Mouse (Mus musculus) cerebellum, adult 9-11 months (tissue): ENCODE measurements around the gene Trpv4.

Source experiments
- DNase-seq: peaks from one replicate; pipeline ENCODE4 v3.0.0; 2022

The Trpv4 gene

GRCm38 (mm10) chr5:114617809-114618208 lies 40.4 kb downstream of the Trpv4 start:
- DNase-seq, result no peak

- DNase-seq, result no peak
Measured at GRCm38 (mm10) chr5:114616336-114617061, 41.7 kb downstream of the Trpv4 start.

- DNase-seq, result no peak
Measured at GRCm38 (mm10) chr5:114614863-114615262, 43.4 kb downstream of the Trpv4 start.

DNA sequence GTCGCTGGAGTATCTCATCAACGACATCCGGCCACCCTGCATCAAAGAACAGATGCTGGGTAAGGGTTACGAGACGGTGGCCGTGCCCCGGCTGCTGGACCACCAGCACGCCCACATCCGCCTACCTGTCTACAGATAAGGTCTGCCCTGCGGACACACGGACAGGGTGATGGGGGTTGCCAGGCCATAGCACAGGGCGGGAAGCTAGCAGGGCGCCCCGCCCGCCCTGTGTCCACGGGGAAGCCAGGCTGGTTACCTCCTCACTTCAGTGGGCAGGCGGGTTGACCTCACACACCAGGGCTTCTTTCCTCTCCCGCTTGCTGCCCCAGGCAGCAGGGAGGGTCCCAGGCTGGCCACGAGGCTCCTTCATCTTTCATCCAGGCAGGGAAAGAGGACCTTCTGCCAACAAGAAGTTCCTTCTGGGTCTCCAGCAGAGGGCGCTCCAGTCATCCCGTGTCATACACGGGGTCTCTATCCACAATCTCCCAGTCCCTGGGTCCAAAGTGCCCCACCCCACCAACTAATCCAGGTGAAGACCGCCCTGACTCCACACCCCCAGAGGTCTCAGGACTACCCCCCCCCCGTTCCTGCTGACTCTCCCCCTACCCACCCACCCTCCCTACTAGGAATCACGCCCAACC lies 46.1 kb downstream of the Trpv4 start:
- no peak for DNase-seq

GRCm38 (mm10) chr5:114611256-114611655 lies 47.0 kb downstream of the Trpv4 start:
- no peak for DNase-seq

DNA sequence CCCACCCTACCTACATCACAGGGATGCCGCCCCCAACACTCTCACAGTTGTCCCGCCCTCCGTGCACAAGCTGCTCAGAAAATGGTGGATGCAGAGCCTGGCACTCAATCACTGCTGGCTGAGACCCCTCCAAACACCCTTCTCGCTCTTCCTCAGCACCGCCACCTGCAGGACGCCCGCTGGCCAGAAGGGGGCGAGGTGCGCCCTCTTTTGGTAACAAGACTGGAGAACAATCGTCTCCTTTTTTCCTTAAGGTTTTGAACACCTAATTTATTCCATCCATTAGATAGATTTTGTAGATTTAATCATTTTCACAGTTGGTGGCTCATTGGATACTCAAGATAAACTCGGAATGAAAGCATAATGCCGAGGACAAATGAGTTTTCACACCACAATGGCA lies 49.7 kb downstream of the Trpv4 start:
- DNase-seq, result peak; percentile 65

GRCm38 (mm10) chr5:114607651-114608050 lies 50.6 kb downstream of the Trpv4 start:
- peak; percentile 86 for DNase-seq

DNA sequence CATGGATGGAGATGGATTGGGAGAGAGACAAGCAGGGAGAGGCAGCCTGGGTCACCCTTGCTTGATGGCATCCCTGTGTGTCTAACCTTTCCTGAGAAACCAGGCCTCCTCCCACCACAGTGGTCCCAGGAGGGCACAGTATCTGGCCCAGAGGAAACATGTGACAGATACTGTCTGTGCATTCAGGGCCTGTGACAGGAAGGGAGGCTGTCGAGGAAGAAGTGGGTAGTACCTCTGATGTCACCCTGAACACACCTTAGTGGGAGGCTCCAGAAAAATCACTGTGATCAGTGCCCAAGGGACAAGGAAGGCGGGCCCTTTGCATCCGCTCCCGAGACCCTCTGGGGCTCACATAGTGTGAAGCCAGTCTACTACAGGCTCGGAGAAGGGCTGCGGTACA lies 52.2 kb downstream of the Trpv4 start:
- DNase-seq, result no peak

DNA sequence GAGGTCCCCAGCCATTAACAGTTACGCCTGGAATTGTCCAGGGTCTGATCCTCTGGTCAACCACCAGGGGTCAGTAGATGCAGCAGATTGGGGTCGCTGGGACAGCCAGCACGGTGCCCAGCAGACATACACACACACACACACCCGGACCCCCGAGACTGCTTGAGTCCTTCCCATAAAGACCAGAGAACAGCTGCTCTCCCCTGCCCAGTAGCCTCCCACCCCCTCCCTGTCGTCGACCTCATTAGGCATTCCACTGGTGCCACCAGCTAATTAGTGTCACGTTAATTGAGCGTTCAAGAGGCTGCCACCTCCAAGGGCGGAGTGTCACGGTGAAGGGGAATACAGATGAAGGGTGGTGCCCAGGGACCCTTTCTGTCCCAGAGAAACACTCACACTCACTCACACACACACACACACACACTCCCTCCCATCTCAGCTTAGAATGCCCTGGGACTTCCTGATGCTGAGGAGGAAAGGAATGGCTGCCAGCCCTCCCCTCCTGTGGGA lies 53.4 kb downstream of the Trpv4 start:
- DNase-seq, result no peak

GRCm38 (mm10) chr5:114603975-114604374 lies 54.2 kb downstream of the Trpv4 start:
- DNase-seq, result no peak

- no peak for DNase-seq
Measured at GRCm38 (mm10) chr5:114602012-114602411, 56.2 kb downstream of the Trpv4 start.

- DNase-seq, result no peak
Measured at GRCm38 (mm10) chr5:114597652-114598051, 60.6 kb downstream of the Trpv4 start.

DNA sequence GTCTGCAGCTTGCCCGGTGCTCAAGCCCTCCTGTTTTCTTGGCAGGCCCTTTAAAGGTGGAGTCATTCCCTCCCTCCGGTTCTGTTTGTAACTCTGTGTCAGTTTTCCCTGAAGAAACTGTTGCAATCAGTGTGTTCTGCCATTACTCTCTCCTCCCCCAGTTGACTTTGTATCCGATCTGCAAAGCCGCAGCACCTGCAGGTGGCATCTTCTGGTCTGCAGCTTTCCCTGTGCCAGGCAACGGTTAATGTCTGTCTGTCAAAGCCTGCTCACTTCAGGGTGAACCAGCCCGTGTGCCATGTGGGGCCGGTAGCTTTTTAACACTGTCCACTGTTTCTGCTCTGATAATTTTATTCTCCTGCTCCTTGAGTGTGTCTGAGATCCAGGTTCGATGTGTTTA lies 61.0 kb downstream of the Trpv4 start:
- DNase-seq, result no peak

DNA sequence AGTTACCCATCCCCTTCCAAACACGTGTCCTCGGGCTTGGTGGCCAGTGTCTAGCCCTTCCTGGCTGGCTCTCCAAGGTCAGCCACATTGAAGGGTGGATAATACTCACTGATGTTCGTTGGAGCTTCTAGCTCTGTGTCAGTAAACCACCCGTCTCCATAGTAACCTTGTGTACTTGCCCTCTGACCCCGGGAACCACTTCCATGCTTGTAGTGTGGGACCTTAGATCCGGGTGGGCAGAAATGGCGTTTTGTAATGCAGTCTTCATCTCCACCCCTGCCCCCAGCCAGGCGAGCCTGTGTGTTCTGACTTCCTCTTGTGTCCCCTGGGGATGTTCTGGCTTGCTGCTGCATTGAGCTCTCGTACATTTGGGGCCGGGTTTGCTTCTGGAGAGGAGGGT lies 61.6 kb downstream of the Trpv4 start:
- DNase-seq, result no peak

- no peak for DNase-seq
Measured at GRCm38 (mm10) chr5:114594741-114595241, 63.4 kb downstream of the Trpv4 start.

DNA sequence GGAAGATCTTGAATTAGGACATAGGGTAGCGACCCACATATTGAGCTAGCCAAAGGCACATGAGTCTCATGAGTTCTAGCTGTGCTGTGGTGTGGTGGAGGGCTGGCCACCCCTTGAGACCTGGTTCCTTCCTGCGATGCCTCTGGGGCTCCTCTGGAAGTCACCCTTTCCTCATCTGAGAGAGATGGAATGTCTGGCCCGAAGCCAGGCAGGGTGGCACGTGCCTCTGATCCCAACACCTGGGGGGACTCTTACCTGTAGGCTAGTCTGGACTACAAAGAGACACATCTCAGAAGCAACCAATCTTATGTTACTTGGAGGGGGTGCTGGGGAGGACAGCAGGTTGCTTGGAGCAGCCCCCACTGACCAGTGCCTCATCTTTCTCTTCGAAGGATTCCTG lies 64.3 kb downstream of the Trpv4 start:
- no peak for DNase-seq

GRCm38 (mm10) chr5:114593161-114593821 lies 64.9 kb downstream of the Trpv4 start:
- DNase-seq, result no peak

GRCm38 (mm10) chr5:114592463-114593160 lies 65.6 kb downstream of the Trpv4 start:
- DNase-seq, result no peak

GRCm38 (mm10) chr5:114591151-114591561 lies 67.1 kb downstream of the Trpv4 start:
- DNase-seq, result no peak

GRCm38 (mm10) chr5:114590043-114590913 lies 67.9 kb downstream of the Trpv4 start:
- no peak for DNase-seq

GRCm38 (mm10) chr5:114589454-114589853 lies 68.8 kb downstream of the Trpv4 start:
- no peak for DNase-seq

DNA sequence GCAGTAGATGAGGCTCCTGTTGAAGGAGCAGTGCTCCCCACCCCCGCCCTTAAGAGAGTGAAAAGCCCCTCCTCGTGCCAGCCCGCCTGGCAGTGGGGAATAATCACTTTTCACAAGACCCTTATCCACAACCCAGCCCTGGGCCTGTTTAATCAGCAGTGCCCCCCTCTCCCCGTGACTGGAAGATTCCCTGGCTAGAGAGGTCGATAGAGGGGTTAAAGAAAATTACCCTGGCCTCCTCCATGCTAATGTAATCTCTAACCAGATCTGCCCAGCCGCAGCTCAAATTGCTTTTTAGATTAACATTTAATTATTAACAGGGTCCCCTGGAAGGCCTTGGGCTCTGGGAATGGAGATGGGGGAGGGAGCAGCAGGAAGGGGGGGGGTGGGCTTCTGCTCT lies 69.2 kb downstream of the Trpv4 start:
- DNase-seq, result no peak
